Mouse (Mus musculus) mouse trophoblast stem cell (cell line): ENCODE data around the gene Rrp1.
"Not testable (repeated sequence)": the region's sequence is repeated elsewhere in the genome, so short reads cannot be mapped to it uniquely, and the experiment has no call there.

Source experiments
- in situ Hi-C, 2 experiments: fragments of 300-500 bp; cut with MseI, MboI; formaldehyde crosslinking; loops; 2 replicates in 1 of 2; 3 replicates in 1 of 2; pipeline ENCODE4 v1.15.1; 2025

Rrp1 gene

GRCm38 (mm10) chr10:78425181-78426041 lies 12.6 kb upstream of the Rrp1 start, which contains the start of gene Cstb:
Gene Cstb (plus strand): TSS chr10:78425669.
- in situ Hi-C loops = no loop called here

GRCm38 (mm10) chr10:78422614-78423013 lies 9.8 kb upstream of the Rrp1 start:
- in situ Hi-C loops = no loop called here

- in situ Hi-C loops = no loop called here
These were observed 8.1 kb upstream of the Rrp1 start for GRCm38 (mm10) chr10:78420929-78421328.

GRCm38 (mm10) chr10:78418791-78419190 lies 5.9 kb upstream of the Rrp1 start:
- in situ Hi-C loops = no loop called here

- in situ Hi-C loops = no loop called here
These were observed 5.0 kb upstream of the Rrp1 start for GRCm38 (mm10) chr10:78417888-78418287.

GRCm38 (mm10) chr10:78414936-78415335 lies 2.1 kb upstream of the Rrp1 start:
- in situ Hi-C loops = not testable (repeated sequence)

GRCm38 (mm10) chr10:78413152-78413520 lies 293 bp upstream of the Rrp1 start:
- in situ Hi-C loops = no loop called here

GRCm38 (mm10) chr10:78411851-78412250 lies 992 bp downstream of the Rrp1 start:
- in situ Hi-C loops = no loop called here

- in situ Hi-C loops = no loop called here
These were observed 3.6 kb downstream of the Rrp1 start for GRCm38 (mm10) chr10:78409035-78409788.

- in situ Hi-C loops = no loop called here
These were observed 5.7 kb downstream of the Rrp1 start for GRCm38 (mm10) chr10:78407132-78407531.

- in situ Hi-C loops = no loop called here
These were observed 6.7 kb downstream of the Rrp1 start for GRCm38 (mm10) chr10:78406152-78406551.

GRCm38 (mm10) chr10:78402301-78402922 lies 10.4 kb downstream of the Rrp1 start:
- in situ Hi-C loops = no loop called here

- in situ Hi-C loops = no loop called here
These were observed 11.7 kb downstream of the Rrp1 start for GRCm38 (mm10) chr10:78401127-78401526.

- in situ Hi-C loops = loop anchor here in 1 of 2 experiments (25.0 kb wide), 1 partner anchor 137 kb away; no protein-coding TSS in a partner anchor
These were observed 13.7 kb downstream of the Rrp1 start for GRCm38 (mm10) chr10:78399090-78399657.

- in situ Hi-C loops = loop anchor here in 1 of 2 experiments (25.0 kb wide), 1 partner anchor 134 kb away; no protein-coding TSS in a partner anchor
These were observed 16.3 kb downstream of the Rrp1 start for GRCm38 (mm10) chr10:78396625-78396885.

- in situ Hi-C loops = loop anchor here in 1 of 2 experiments (25.0 kb wide), 1 partner anchor 134 kb away; no protein-coding TSS in a partner anchor
These were observed 16.8 kb downstream of the Rrp1 start for GRCm38 (mm10) chr10:78395819-78396624.

GRCm38 (mm10) chr10:78395377-78395776 lies 17.5 kb downstream of the Rrp1 start:
- in situ Hi-C loops = loop anchor here in 1 of 2 experiments (25.0 kb wide), 1 partner anchor 133 kb away; no protein-coding TSS in a partner anchor

GRCm38 (mm10) chr10:78392072-78392471 lies 20.8 kb downstream of the Rrp1 start:
- in situ Hi-C loops = loop anchor here in 1 of 2 experiments (25.0 kb wide), 1 partner anchor 130 kb away; no protein-coding TSS in a partner anchor

- in situ Hi-C loops = loop anchor here in 1 of 2 experiments (25.0 kb wide), 1 partner anchor 129 kb away; no protein-coding TSS in a partner anchor
These were observed 21.8 kb downstream of the Rrp1 start for GRCm38 (mm10) chr10:78390982-78391470.

- in situ Hi-C loops = loop anchor here in 1 of 2 experiments (25.0 kb wide), 1 partner anchor 126 kb away; no protein-coding TSS in a partner anchor
These were observed 24.4 kb downstream of the Rrp1 start for GRCm38 (mm10) chr10:78388216-78388980.
